Comparison of ENCODE assay signal across 13 mouse cellular contexts in genomic region chr1:132655611-132656010, GRCm38 (mm10).
DNase-seq lines count a peak whose midpoint lies in the region; ATAC-seq and TF ChIP-seq lines count a peak whose summit lies in the region.
"Had no signal": no experiment of that assay in that cellular context is flagged by ENCODE, and none has a peak within 500 bp of the region (broad histone marks: within the 10 kb centered on the region; RNA-seq: fewer than 3 reads in every experiment).

No protein-coding gene starts in this region.

- H3K4me3 ChIP-seq in hindbrain, embryonic 10.5 days: no peak overlapping the region
- H3K4me3 ChIP-seq in hindbrain, embryonic 11.5 days (ENCODE audit: low read depth, low read length): no peak overlapping the region
- no peak overlapping the region for H3K4me3 ChIP-seq in stomach, postnatal 0 days (ENCODE audit: low read depth, low read length)
- H3K4me3 ChIP-seq: gastrocnemius, adult 2 months had no signal

- TF ChIP-seq CTCF in stomach, postnatal 0 days (IDR thresholded peaks at IDR 0.05; ENCODE audit: low read depth): peak; percentile 8; the same call in 1 of the 2 replicates

- H3K27ac ChIP-seq in hindbrain, embryonic 10.5 days: peak overlapping the region; percentile 9; the same call in 1 of the 2 replicates
- no peak overlapping the region for H3K27ac ChIP-seq in hindbrain, embryonic 11.5 days (ENCODE audit: low read depth, low read length)
- H3K27ac ChIP-seq in stomach, postnatal 0 days (replicated peaks): no peak overlapping the region
- H3K27ac ChIP-seq: gastrocnemius, adult 2 months had no signal

- H3K9me3 ChIP-seq in hindbrain, embryonic 10.5 days: no peaks in the 10 kb centered on the region
- H3K9me3 ChIP-seq in hindbrain, embryonic 11.5 days (ENCODE audit: control insufficient read depth, low read length): no peaks in the 10 kb centered on the region
- no peaks in the 10 kb centered on the region for H3K9me3 ChIP-seq in stomach, postnatal 0 days (ENCODE audit: control insufficient read depth, low read length)

- 64% methylated on average over 6 of the region's 6 CpGs for WGBS in hindbrain, embryonic 10.5 days
- 61% methylated on average over 6 of the region's 6 CpGs for WGBS in hindbrain, embryonic 11.5 days
- WGBS in stomach, postnatal 0 days: 67% methylated on average over 6 of the region's 6 CpGs

- no peak overlapping the region for H3K9ac ChIP-seq in hindbrain, embryonic 11.5 days (ENCODE audit: low read depth, low read length)
- H3K9ac ChIP-seq in stomach, postnatal 0 days (ENCODE audit: low read length): no peak overlapping the region

- no peak for ATAC-seq in hindbrain, embryonic 11.5 days (ENCODE audit: low FRiP score)
- ATAC-seq in stomach, postnatal 0 days (ENCODE audit: low FRiP score, low TSS enrichment): no peak

- no peak overlapping the region for H3K4me2 ChIP-seq in hindbrain, embryonic 11.5 days (replicated peaks; ENCODE audit: low read depth, low read length)
- no peak overlapping the region for H3K4me2 ChIP-seq in stomach, postnatal 0 days (replicated peaks; ENCODE audit: low read depth)

- peaks cover 73% of the 10 kb centered on the region for H3K4me1 ChIP-seq in hindbrain, embryonic 10.5 days (replicated peaks)
- H3K4me1 ChIP-seq in hindbrain, embryonic 11.5 days (replicated peaks; ENCODE audit: control insufficient read depth, insufficient read depth, low read length): no peaks in the 10 kb centered on the region; the same call in 1 of the 2 replicates
- no peaks in the 10 kb centered on the region for H3K4me1 ChIP-seq in stomach, postnatal 0 days (replicated peaks; ENCODE audit: control insufficient read depth, insufficient read depth)

- no peak for DNase-seq in hindbrain, embryonic 10.5 days (ENCODE audit: low spot score)
- no peak for DNase-seq in hindbrain, embryonic 11.5 days (ENCODE audit: low spot score)
- peak; percentile 68 for DNase-seq in right cerebral cortex, adult 18-20 months
- no peak for DNase-seq in right cerebral cortex, postnatal 25 days
- peak; percentile 43 to 54 for DNase-seq in cerebellum, postnatal 36 days
- DNase-seq in stomach, postnatal 0 days (ENCODE audit: low spot score): no peak
- no peak for DNase-seq in urinary bladder, adult 2 months (ENCODE audit: low spot score)
- no peak for DNase-seq in embryo, embryonic 10 days (ENCODE audit: low spot score)
- DNase-seq: gastrocnemius, adult 2 months; kidney, adult 2 months; lung, postnatal 14 days; right cerebral cortex, postnatal 14 days; thymus, postnatal 36 days had no signal

- no peaks in the 10 kb centered on the region for H3K27me3 ChIP-seq in hindbrain, embryonic 10.5 days (ENCODE audit: insufficient read depth, poor library complexity, severe bottlenecking)
- no peaks in the 10 kb centered on the region for H3K27me3 ChIP-seq in hindbrain, embryonic 11.5 days (ENCODE audit: control insufficient read depth, insufficient read depth, low read length)
- H3K27me3 ChIP-seq in stomach, postnatal 0 days (ENCODE audit: control insufficient read depth, insufficient read depth, low read length): no peaks in the 10 kb centered on the region

- no peaks in the 10 kb centered on the region for H3K36me3 ChIP-seq in hindbrain, embryonic 10.5 days
- H3K36me3 ChIP-seq in hindbrain, embryonic 11.5 days (ENCODE audit: control insufficient read depth, insufficient read depth, low read length): no peaks in the 10 kb centered on the region
- no peaks in the 10 kb centered on the region for H3K36me3 ChIP-seq in stomach, postnatal 0 days (ENCODE audit: control insufficient read depth, insufficient read depth, low read length)

- TF ChIP-seq EP300 in stomach, postnatal 0 days (optimal IDR thresholded peaks at IDR 0.05): no peak

Comparison
In these comparisons a context has a peak if more than half of its experiments do, and no peak if none do; other contexts are left out.
1. DNase-seq: peak in right cerebral cortex, adult 18-20 months (single experiment) and cerebellum, postnatal 36 days (2 of 2); none in hindbrain, embryonic 10.5 days (single experiment), hindbrain, embryonic 11.5 days (single experiment), right cerebral cortex, postnatal 25 days (single experiment), stomach, postnatal 0 days (single experiment), urinary bladder, adult 2 months (single experiment) and embryo, embryonic 10 days (single experiment).